In genomic region chr15:52406156-52406885, GRCm38 (mm10) we compare ENCODE assay signal across 22 mouse cellular contexts.
DNase-seq lines count a peak whose midpoint lies in the region; ATAC-seq and TF ChIP-seq lines count a peak whose summit lies in the region.
"Had no signal": no experiment of that assay in that cellular context is flagged by ENCODE, and none has a peak within 500 bp of the region (broad histone marks: within the 10 kb centered on the region; RNA-seq: fewer than 3 reads in every experiment).

No protein-coding gene starts in this region.

- no peak for TF ChIP-seq POLR2A in brain, embryonic 14.5 days (IDR thresholded peaks at IDR 0.05; ENCODE audit: borderline replicate concordance, extremely low read depth, insufficient read depth, insufficient read length, poor library complexity, severe bottlenecking)

- H3K4me3 ChIP-seq in forebrain, embryonic 13.5 days: no peak overlapping the region
- no peak overlapping the region for H3K4me3 ChIP-seq in forebrain, embryonic 11.5 days (ENCODE audit: low read depth, low read length)
- H3K4me3 ChIP-seq in hindbrain, embryonic 15.5 days: no peak overlapping the region
- H3K4me3 ChIP-seq in hindbrain, embryonic 10.5 days: no peak overlapping the region
- no peak overlapping the region for H3K4me3 ChIP-seq in neural tube, embryonic 14.5 days (ENCODE audit: low read depth, low read length)
- H3K4me3 ChIP-seq: embryonic facial prominence, embryonic 15.5 days; heart, embryonic 13.5 days; kidney, embryonic 15.5 days; midbrain, embryonic 12.5 days; myocyte had no signal

- H3K36me3 ChIP-seq in forebrain, embryonic 13.5 days (ENCODE audit: poor library complexity, severe bottlenecking): no peaks in the 10 kb centered on the region
- no peaks in the 10 kb centered on the region for H3K36me3 ChIP-seq in forebrain, embryonic 11.5 days (ENCODE audit: control insufficient read depth, insufficient read depth, low read length)
- no peaks in the 10 kb centered on the region for H3K36me3 ChIP-seq in hindbrain, embryonic 15.5 days
- no peaks in the 10 kb centered on the region for H3K36me3 ChIP-seq in hindbrain, embryonic 10.5 days
- no peaks in the 10 kb centered on the region for H3K36me3 ChIP-seq in neural tube, embryonic 14.5 days (ENCODE audit: control insufficient read depth, insufficient read depth, low read length)
- H3K36me3 ChIP-seq: embryonic facial prominence, embryonic 15.5 days; heart, embryonic 13.5 days; kidney, embryonic 15.5 days; midbrain, embryonic 12.5 days had no signal

- WGBS in forebrain, embryonic 13.5 days: 70% methylated on average over 3 of the region's 3 CpGs
- WGBS in forebrain, embryonic 11.5 days: 89% methylated on average over 3 of the region's 3 CpGs
- WGBS in hindbrain, embryonic 15.5 days: 66% methylated on average over 3 of the region's 3 CpGs
- WGBS in hindbrain, embryonic 10.5 days: 90% methylated on average over 3 of the region's 3 CpGs
- WGBS in neural tube, embryonic 14.5 days: 71% methylated on average over 3 of the region's 3 CpGs

- peak; percentile 50; the same call in 1 of the 2 replicates for ATAC-seq in forebrain, embryonic 13.5 days
- no peak for ATAC-seq in forebrain, embryonic 11.5 days (replicated peaks; ENCODE audit: low FRiP score)
- peak; percentile 48; the same call in 1 of the 2 replicates for ATAC-seq in hindbrain, embryonic 15.5 days (ENCODE audit: low FRiP score, low read depth)
- ATAC-seq in neural tube, embryonic 14.5 days (ENCODE audit: low read depth): peak; percentile 60
- ATAC-seq: CD4-positive, CD25-positive, alpha-beta regulatory T cell, adult 4 months had no signal

- no peak overlapping the region for H3K4me2 ChIP-seq in forebrain, embryonic 13.5 days
- no peak overlapping the region for H3K4me2 ChIP-seq in forebrain, embryonic 11.5 days (ENCODE audit: low read depth, low read length, severe bottlenecking)
- no peak overlapping the region for H3K4me2 ChIP-seq in hindbrain, embryonic 15.5 days
- no peak overlapping the region for H3K4me2 ChIP-seq in neural tube, embryonic 14.5 days (ENCODE audit: low read depth, low read length)
- H3K4me2 ChIP-seq: embryonic facial prominence, embryonic 15.5 days; heart, embryonic 13.5 days; kidney, embryonic 15.5 days; lung, embryonic 14.5 days; midbrain, embryonic 12.5 days had no signal

- H3K27me3 ChIP-seq in forebrain, embryonic 13.5 days: no peaks in the 10 kb centered on the region
- H3K27me3 ChIP-seq in forebrain, embryonic 11.5 days (ENCODE audit: control insufficient read depth, insufficient read depth, low read length): no peaks in the 10 kb centered on the region
- no peaks in the 10 kb centered on the region for H3K27me3 ChIP-seq in hindbrain, embryonic 15.5 days
- H3K27me3 ChIP-seq in hindbrain, embryonic 10.5 days (ENCODE audit: insufficient read depth, poor library complexity, severe bottlenecking): no peaks in the 10 kb centered on the region
- H3K27me3 ChIP-seq in neural tube, embryonic 14.5 days (ENCODE audit: control insufficient read depth, insufficient read depth, low read length): no peaks in the 10 kb centered on the region
- H3K27me3 ChIP-seq: embryonic facial prominence, embryonic 15.5 days; heart, embryonic 13.5 days; kidney, embryonic 15.5 days; midbrain, embryonic 12.5 days had no signal

- no peaks in the 10 kb centered on the region for H3K9me3 ChIP-seq in forebrain, embryonic 13.5 days (replicated peaks)
- no peaks in the 10 kb centered on the region for H3K9me3 ChIP-seq in forebrain, embryonic 11.5 days (ENCODE audit: control insufficient read depth, low read length)
- H3K9me3 ChIP-seq in hindbrain, embryonic 15.5 days: no peaks in the 10 kb centered on the region
- no peaks in the 10 kb centered on the region for H3K9me3 ChIP-seq in hindbrain, embryonic 10.5 days
- no peaks in the 10 kb centered on the region for H3K9me3 ChIP-seq in neural tube, embryonic 14.5 days (ENCODE audit: control insufficient read depth, low read length)
- H3K9me3 ChIP-seq: embryonic facial prominence, embryonic 15.5 days; heart, embryonic 13.5 days; kidney, embryonic 15.5 days; midbrain, embryonic 12.5 days had no signal

- H3K4me1 ChIP-seq in forebrain, embryonic 13.5 days: 0 out of 2 replicates have a peak, but pooled peaks cover 4% of the 10 kb centered on the region
- no peaks in the 10 kb centered on the region for H3K4me1 ChIP-seq in forebrain, embryonic 11.5 days (replicated peaks; ENCODE audit: control insufficient read depth, insufficient read depth, low read length)
- no peaks in the 10 kb centered on the region for H3K4me1 ChIP-seq in hindbrain, embryonic 15.5 days (replicated peaks)
- no peaks in the 10 kb centered on the region for H3K4me1 ChIP-seq in hindbrain, embryonic 10.5 days (replicated peaks)
- H3K4me1 ChIP-seq in neural tube, embryonic 14.5 days (ENCODE audit: control insufficient read depth, insufficient read depth, low read length): no peaks in the 10 kb centered on the region
- H3K4me1 ChIP-seq: embryonic facial prominence, embryonic 15.5 days; heart, embryonic 13.5 days; kidney, embryonic 15.5 days; midbrain, embryonic 12.5 days had no signal

- H3K9ac ChIP-seq in forebrain, embryonic 13.5 days: no peak overlapping the region
- H3K9ac ChIP-seq in forebrain, embryonic 11.5 days (ENCODE audit: low read length): no peak overlapping the region
- H3K9ac ChIP-seq in hindbrain, embryonic 15.5 days: no peak overlapping the region
- H3K9ac ChIP-seq in neural tube, embryonic 14.5 days (replicated peaks; ENCODE audit: low read depth, low read length): no peak overlapping the region
- H3K9ac ChIP-seq: embryonic facial prominence, embryonic 15.5 days; heart, embryonic 13.5 days; kidney, embryonic 15.5 days; liver, embryonic 14.5 days; lung, embryonic 14.5 days; midbrain, embryonic 12.5 days had no signal

- H3K27ac ChIP-seq in forebrain, embryonic 13.5 days: no peak overlapping the region
- no peak overlapping the region for H3K27ac ChIP-seq in forebrain, embryonic 11.5 days (ENCODE audit: low read depth, low read length)
- no peak overlapping the region for H3K27ac ChIP-seq in hindbrain, embryonic 15.5 days (replicated peaks)
- H3K27ac ChIP-seq in hindbrain, embryonic 10.5 days: no peak overlapping the region
- H3K27ac ChIP-seq in neural tube, embryonic 14.5 days (ENCODE audit: low read depth, low read length): no peak overlapping the region
- H3K27ac ChIP-seq: embryonic facial prominence, embryonic 15.5 days; heart, embryonic 13.5 days; kidney, embryonic 15.5 days; liver, embryonic 14.5 days; midbrain, embryonic 12.5 days had no signal

- TF ChIP-seq CTCF in brain, embryonic 14.5 days (IDR thresholded peaks at IDR 0.05; ENCODE audit: borderline replicate concordance, extremely low read depth, insufficient read depth, insufficient read length): no peak

- DNase-seq in forebrain, embryonic 11.5 days (ENCODE audit: low spot score): no peak
- DNase-seq in hindbrain, embryonic 10.5 days (ENCODE audit: low spot score): no peak
- DNase-seq in brain, embryonic 14.5 days (ENCODE audit: low read depth): peak; percentile 69
- no peak for DNase-seq in adipocyte (ENCODE audit: low spot score)
- DNase-seq: adrenal gland, postnatal 25 days; cerebellum, adult 18-20 months; gastrocnemius, postnatal 14 days; heart, adult 18-20 months; heart, postnatal 14 days; kidney, adult 11 months; kidney, postnatal 36 days had no signal
